Mouse (Mus musculus) spleen, adult 2 months (tissue): Measurements from ENCODE around the gene Tekt1. TPM values are rescaled to one million over a fixed set of nuclear protein-coding genes. Genes with fewer than 3 reads are reported as not detected.

Experiments
- DNase-seq, 2 experiments: peaks; one replicate each; pipeline versions ENCODE4 v3.0.0 to v3.0.0-alpha.2; 2012 to 2021; ENCODE audit warnings: low spot score in 2 of 2, low read depth in 1 of 2
- H3K27ac ChIP-seq: fragments of 200-500 bp; 2 replicates; pipeline ENCODE4 v1.5.1; 2012; ENCODE audit warnings: low read length, inconsistent platforms; ENCODE audit not compliant: insufficient read depth
- H3K27me3 ChIP-seq: fragments of 200-500 bp; 2 replicates; pipeline ENCODE4 v1.6.1; 2012; ENCODE audit warnings: mild to moderate bottlenecking, moderate library complexity, low read length, inconsistent platforms; ENCODE audit not compliant: control insufficient read depth, insufficient read depth
- H3K36me3 ChIP-seq: fragments of 200-500 bp; 2 replicates; pipeline ENCODE4 v1.6.1; 2012; ENCODE audit warnings: mild to moderate bottlenecking, low read length, inconsistent platforms; ENCODE audit not compliant: control insufficient read depth, insufficient read depth
- H3K4me1 ChIP-seq: fragments of 200-500 bp; 2 replicates; pipeline ENCODE4 v1.6.1; 2011; ENCODE audit warnings: inconsistent platforms; ENCODE audit not compliant: control insufficient read depth, insufficient read depth, insufficient read length
- H3K4me3 ChIP-seq: fragments of 200-500 bp; 2 replicates; pipeline ENCODE4 v1.5.1; 2011; ENCODE audit warnings: mild to moderate bottlenecking, inconsistent platforms; ENCODE audit not compliant: insufficient read depth, insufficient read length; ENCODE audit errors: extremely low read depth
- CTCF ChIP-seq: fragments of 200-500 bp; IDR thresholded peaks from 2 replicates; pipeline ENCODE4 v1.5.1; 2011; ENCODE audit warnings: mild to moderate bottlenecking, inconsistent platforms; ENCODE audit not compliant: insufficient read depth, insufficient read length, insufficient replicate concordance; ENCODE audit errors: extremely low read depth
- POLR2A ChIP-seq: fragments of 200-500 bp; IDR thresholded peaks from 2 replicates; pipeline ENCODE4 v1.6.1; 2011; ENCODE audit warnings: low read depth, low read length, inconsistent platforms
- WGBS: fragments of 180-500 bp; shearing (Covaris S2); methylation state at CpG from one replicate; pipeline ENCODE4 v1.1.7; 2018; 5-methylcytosine and 5-hydroxymethylcytosine counted together
- polyA plus RNA-seq: library from polyadenylated mRNA; depleted of rRNA; stranded (reverse); fragments of >200 nt; gene quantifications from 2 replicates; pipeline ENCODE4 v1.2.3, GENCODE M21; 2012; rRNA removed

Gene Tekt1
- not detected in 2 replicates for polyA plus RNA-seq

- DNase-seq, result no peak
- H3K36me3 ChIP-seq, result no peaks in the 10 kb centered on the region
- no peaks in the 10 kb centered on the region for H3K4me1 ChIP-seq
- WGBS, result 27% methylated on average over 10 of the region's 10 CpGs
- peak within 1 kb of the TSS; percentile 32; the same call in 1 of the 2 replicates for H3K4me3 ChIP-seq
- H3K27me3 ChIP-seq, result peaks cover 5% of the 10 kb centered on the region; the same call in 1 of the 2 replicates
- no peak within 1 kb of the TSS for H3K27ac ChIP-seq
- TF ChIP-seq POLR2A (no peak), CTCF (no peak)
Measured at GRCm38 (mm10) chr11:72362347-72362741, at the start of gene Tekt1. Gene Tekt1, minus strand, starts transcription at chr11:72362442.

DNA sequence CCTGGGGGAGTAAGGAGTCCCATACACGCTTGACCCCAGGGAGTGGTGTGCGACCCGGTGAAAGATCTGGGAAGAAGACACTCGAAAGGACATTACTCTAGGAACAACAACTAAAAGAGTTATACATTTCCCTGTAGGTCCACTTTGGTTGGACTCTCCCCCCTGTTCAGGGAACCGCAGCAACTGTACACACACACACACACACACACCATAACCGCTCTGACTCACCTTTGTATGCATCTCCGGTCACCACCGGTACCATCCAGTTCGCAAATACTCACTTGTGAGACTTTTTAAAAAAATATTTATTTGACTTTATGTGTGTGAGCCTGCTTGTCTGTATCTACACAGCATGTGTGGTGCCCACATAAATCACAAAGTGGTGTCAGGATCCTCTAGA, 49.7 kb upstream of the Tekt1 start:
- peaks cover 8% of the 10 kb centered on the region; the same call in 1 of the 2 replicates for H3K4me1 ChIP-seq
- TF ChIP-seq CTCF (no peak), POLR2A (no peak)
- H3K4me3 ChIP-seq, result no peak overlapping the region; the same call in 1 of the 2 replicates
- WGBS, result 46% methylated on average over 9 of the region's 9 CpGs
- no peak for DNase-seq
- H3K36me3 ChIP-seq, result no peaks in the 10 kb centered on the region
- H3K27ac ChIP-seq, result no peak overlapping the region
- H3K27me3 ChIP-seq, result 0 out of 2 replicates have a peak, but pooled peaks cover 2% of the 10 kb centered on the region

DNA sequence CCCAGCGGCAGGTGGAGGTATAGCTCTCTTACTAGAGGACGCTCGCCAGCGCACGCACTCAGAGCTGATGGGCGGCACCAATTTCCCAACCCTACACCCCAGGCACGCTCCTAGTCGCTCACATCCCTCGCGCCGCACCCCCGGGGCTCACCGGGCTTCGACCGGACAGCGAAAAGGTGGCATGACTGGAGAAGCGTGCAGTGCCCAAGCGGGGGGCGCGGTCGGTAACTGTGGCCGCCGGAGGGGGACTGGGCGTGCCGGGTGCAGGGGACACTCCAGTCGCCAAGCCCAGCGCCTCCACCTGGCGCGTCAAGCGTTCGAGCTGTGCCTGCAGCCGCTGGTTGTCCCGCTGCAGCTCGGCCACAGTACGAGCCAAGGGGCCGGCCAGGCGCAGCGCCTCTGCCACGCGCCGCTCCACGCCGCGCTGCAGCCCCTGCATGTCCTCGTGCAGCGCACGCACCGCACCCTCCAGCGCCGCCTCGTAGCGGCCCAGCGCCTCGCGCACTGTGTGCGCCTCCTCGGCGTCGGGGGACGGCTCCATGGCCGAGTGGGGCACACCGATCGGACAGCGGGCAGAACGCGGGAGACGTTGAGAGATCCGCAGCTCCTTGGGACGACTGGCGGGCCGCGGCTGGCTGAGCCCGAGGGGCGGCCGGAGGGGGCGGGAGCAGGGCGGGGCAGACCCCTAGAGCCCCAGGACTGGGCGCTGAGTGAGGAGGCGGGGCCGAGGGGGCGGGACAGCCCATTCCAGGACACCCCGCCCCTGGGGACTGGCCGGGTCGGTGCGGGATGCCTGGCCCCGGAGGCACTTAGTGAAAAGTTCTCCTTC, 49.1 kb upstream of the Tekt1 start, which contains the start of gene Smtnl2:
TSS of gene Smtnl2 (minus strand) at position 621 of the 829 bp plus-strand sequence.
- WGBS, result under 1% methylated on average over 82 of the region's 86 CpGs
- no peaks in the 10 kb centered on the region for H3K36me3 ChIP-seq
- peak within 1 kb of the TSS; percentile 58 for H3K4me3 ChIP-seq
- no peak within 1 kb of the TSS for H3K27ac ChIP-seq
- 0 out of 2 replicates have a peak, but pooled peaks cover 2% of the 10 kb centered on the region for H3K27me3 ChIP-seq
- TF ChIP-seq CTCF (no peak), POLR2A (no peak)
- peaks cover 8% of the 10 kb centered on the region; the same call in 1 of the 2 replicates for H3K4me1 ChIP-seq
- DNase-seq, result peak in 1 of 2 experiments; percentile 32

GRCm38 (mm10) chr11:72410521-72411092, 48.4 kb upstream of the Tekt1 start:
- H3K27ac ChIP-seq, result no peak overlapping the region
- H3K4me1 ChIP-seq, result peaks cover 8% of the 10 kb centered on the region; the same call in 1 of the 2 replicates
- TF ChIP-seq CTCF (no peak), POLR2A (no peak)
- no peaks in the 10 kb centered on the region for H3K36me3 ChIP-seq
- H3K27me3 ChIP-seq, result 0 out of 2 replicates have a peak, but pooled peaks cover 2% of the 10 kb centered on the region
- H3K4me3 ChIP-seq, result no peak overlapping the region; the same call in 1 of the 2 replicates
- no peak for DNase-seq
- 13% methylated on average over 25 of the region's 25 CpGs for WGBS

- 75% methylated on average over 12 of the region's 12 CpGs for WGBS
- no peak for DNase-seq
- H3K4me3 ChIP-seq, result no peak overlapping the region
- no peaks in the 10 kb centered on the region for H3K36me3 ChIP-seq
- peaks cover 8% of the 10 kb centered on the region; the same call in 1 of the 2 replicates for H3K4me1 ChIP-seq
- H3K27me3 ChIP-seq, result 0 out of 2 replicates have a peak, but pooled peaks cover 2% of the 10 kb centered on the region
- no peak overlapping the region for H3K27ac ChIP-seq
- TF ChIP-seq CTCF, result no peak
- no peak for TF ChIP-seq POLR2A
Measured at GRCm38 (mm10) chr11:72409649-72410385, 47.6 kb upstream of the Tekt1 start.

- Histone ChIP-seq H3K4me1 (peaks cover 8% of the 10 kb centered on the region; the same call in 1 of the 2 replicates), H3K36me3 (no peaks in the 10 kb centered on the region), H3K4me3 (no peak overlapping the region), H3K27me3 (0 out of 2 replicates have a peak, but pooled peaks cover 2% of the 10 kb centered on the region), H3K27ac (no peak overlapping the region)
- WGBS, result 86% methylated on average over 9 of the region's 9 CpGs
- no peak for DNase-seq
- TF ChIP-seq CTCF (no peak), POLR2A (no peak)
Measured at GRCm38 (mm10) chr11:72408451-72409170, 46.4 kb upstream of the Tekt1 start.
